Mouse (Mus musculus): Measurements from ENCODE around the gene Tfdp1. TPM values are rescaled to one million over a fixed set of nuclear protein-coding genes. Genes with fewer than 3 reads are reported as not detected.
A peak's percentile ranks its signal among the peaks of the same experiment; 100 is the strongest.

Tfdp1 gene
- total RNA-seq, 2 experiments from 2014 or later: 40.4 to 45.5 TPM

- intact Hi-C loops (cut with DNase I): loop anchor here (1.0 to 2.0 kb wide), 3 partner anchors 49 to 340 kb away; no protein-coding TSS in a partner anchor
- peak; percentile 73 to 76 for DNase-seq
Observed at GRCm38 (mm10) chr8:13412891-13413558, 74.5 kb downstream of the Tfdp1 start.

- peak in 1 of 2 experiments; percentile 20 for DNase-seq
- intact Hi-C loops (cut with DNase I): loop anchor here (1.0 to 2.0 kb wide), 3 partner anchors 48 to 339 kb away; no protein-coding TSS in a partner anchor
Observed at GRCm38 (mm10) chr8:13413823-13414390, 75.4 kb downstream of the Tfdp1 start.

DNA sequence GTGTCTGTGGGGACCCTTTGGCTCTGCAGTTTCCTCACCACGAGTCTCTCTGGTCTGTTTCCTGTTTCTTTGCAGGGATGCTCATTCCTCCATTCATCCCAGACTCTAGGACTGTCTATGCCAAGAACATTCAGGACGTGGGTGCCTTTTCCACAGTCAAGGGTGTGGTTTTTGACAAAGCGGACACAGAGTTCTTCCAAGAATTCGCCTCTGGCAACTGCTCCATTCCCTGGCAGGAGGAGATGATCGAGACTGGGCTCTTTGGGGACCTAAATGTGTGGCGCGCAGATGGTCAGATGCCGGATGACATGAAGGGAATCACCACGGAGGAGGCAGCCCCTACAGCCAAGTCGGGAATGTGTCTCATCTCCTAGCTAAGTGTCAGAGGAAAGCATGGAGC, 77.3 kb downstream of the Tfdp1 start:
- peak in 1 of 2 experiments; percentile 18 for DNase-seq
- intact Hi-C loops (cut with DNase I): no loop called here

DNA sequence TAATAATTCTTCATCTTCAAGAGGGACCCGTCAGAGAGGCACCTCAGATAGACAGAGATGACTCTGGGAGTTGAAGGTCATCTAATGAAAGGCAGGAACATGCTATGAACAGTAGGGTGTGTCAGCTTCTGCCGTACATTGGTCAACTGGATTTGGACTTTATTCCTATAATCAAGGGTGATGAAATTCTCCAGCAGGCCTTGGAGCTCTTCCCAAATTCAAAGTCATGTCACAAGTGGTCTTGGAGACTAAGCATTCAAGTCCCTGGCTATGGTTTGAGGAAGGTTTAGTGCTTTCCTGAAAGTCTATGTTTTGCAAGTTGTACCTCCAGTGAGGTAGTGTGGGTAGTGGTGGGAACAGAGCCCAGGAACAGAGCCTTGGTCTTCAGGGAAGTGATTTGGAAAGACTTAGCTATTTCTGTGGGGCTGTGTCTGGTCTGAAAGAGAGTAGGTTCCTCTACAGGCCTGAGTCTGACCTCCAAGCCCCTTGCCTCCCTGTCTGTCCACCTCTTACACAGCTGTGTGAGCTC, 80.6 kb downstream of the Tfdp1 start:
- DNase-seq: no peak
- intact Hi-C loops (cut with DNase I): no loop called here

- intact Hi-C loops (cut with DNase I): no loop called here
- no peak for DNase-seq
Observed at GRCm38 (mm10) chr8:13420970-13421369, 82.4 kb downstream of the Tfdp1 start.

- intact Hi-C loops (cut with DNase I): no loop called here
- no peak for DNase-seq
Observed at GRCm38 (mm10) chr8:13427351-13427750, 88.8 kb downstream of the Tfdp1 start.

Other genes with a start within 250 kb of the Tfdp1 start
- gene Pcid2, start 233.3 kb upstream of the Tfdp1 start, total RNA-seq (2021): 10 to 100 TPM in 1 of 2 experiments, 1 to 10 TPM in 1; 8.8 to 10.7 TPM
- 10 to 100 TPM; 78.0 to 78.3 TPM for gene Cul4a, start 233.1 kb upstream of the Tfdp1 start, total RNA-seq (2021)
- gene Lamp1, start 179.6 kb upstream of the Tfdp1 start, total RNA-seq (2021): 100 to 1,000 TPM; 328 to 332 TPM
- gene Grtp1, start 138.1 kb upstream of the Tfdp1 start, total RNA-seq (2021): 1 to 10 TPM; 2.8 to 2.9 TPM
- gene Adprhl1, start 84.6 kb upstream of the Tfdp1 start, total RNA-seq (2021): 100 to 1,000 TPM; 380 to 433 TPM
- 10 to 100 TPM; 45.7 to 51.6 TPM for gene Dcun1d2, start 50.6 kb upstream of the Tfdp1 start, total RNA-seq (2021)
- gene Tmco3, start 50.6 kb upstream of the Tfdp1 start, total RNA-seq (2021): 10 to 100 TPM; 22.0 to 26.6 TPM
- not detected for gene Atp4b, start 58.1 kb downstream of the Tfdp1 start, total RNA-seq (2021)
- under 1 TPM; 0.02 to 0.05 TPM for gene Grk1, start 66.3 kb downstream of the Tfdp1 start, total RNA-seq (2021)
- gene Tmem255b, start 96.4 kb downstream of the Tfdp1 start, total RNA-seq (2021): 10 to 100 TPM; 13.8 to 14.6 TPM
- gene Gas6, start 155.7 kb downstream of the Tfdp1 start, total RNA-seq (2021): 100 to 1,000 TPM; 121 to 122 TPM
- not detected for gene 1700029H14Rik, start 223.7 kb downstream of the Tfdp1 start, total RNA-seq (2021)

All from heart, postnatal 14 days (tissue).